ENCODE assay signal across 12 mouse cellular contexts in genomic region chr5:76659958-76660635, GRCm38 (mm10). TPM values are rescaled to one million over a fixed set of nuclear protein-coding genes. Genes with fewer than 3 reads are reported as not detected.
DNase-seq lines count a peak whose midpoint lies in the region; ATAC-seq lines count a peak whose summit lies in the region.
"Had no signal": no experiment of that assay in that cellular context is flagged by ENCODE, and none has a peak within 500 bp of the region (broad histone marks: within the 10 kb centered on the region; RNA-seq: fewer than 3 reads in every experiment).

No protein-coding gene starts in this region.

- H3K4me1 ChIP-seq in megakaryocyte, embryonic 14.5 days, result peaks cover 62% of the 10 kb centered on the region
- peaks cover 32% of the 10 kb centered on the region for H3K4me1 ChIP-seq in hindbrain, embryonic 14.5 days (replicated peaks; ENCODE audit: control insufficient read depth, insufficient read depth, low read length)
- peaks cover 65% of the 10 kb centered on the region for H3K4me1 ChIP-seq in liver, embryonic 15.5 days (replicated peaks)
- peaks cover 35% of the 10 kb centered on the region for H3K4me1 ChIP-seq in neural tube, embryonic 15.5 days
- H3K4me1 ChIP-seq in kidney, embryonic 16.5 days (ENCODE audit: insufficient read depth, low read length), result peaks cover 14% of the 10 kb centered on the region; the same call in 1 of the 2 replicates

- peaks cover 2% of the 10 kb centered on the region for H3K27me3 ChIP-seq in megakaryocyte, embryonic 14.5 days (replicated peaks)
- no peaks in the 10 kb centered on the region for H3K27me3 ChIP-seq in hindbrain, embryonic 14.5 days (ENCODE audit: control insufficient read depth, insufficient read depth, low read length)
- peaks cover 9% of the 10 kb centered on the region; the same call in 1 of the 2 replicates for H3K27me3 ChIP-seq in liver, embryonic 15.5 days
- H3K27me3 ChIP-seq in neural tube, embryonic 15.5 days (replicated peaks), result no peaks in the 10 kb centered on the region
- no peaks in the 10 kb centered on the region for H3K27me3 ChIP-seq in kidney, embryonic 16.5 days (ENCODE audit: insufficient read depth, low read length)
- H3K27me3 ChIP-seq: embryonic facial prominence, embryonic 12.5 days had no signal

- no peak overlapping the region for H3K27ac ChIP-seq in hindbrain, embryonic 14.5 days
- H3K27ac ChIP-seq in liver, embryonic 15.5 days (replicated peaks), result peak overlapping the region; percentile 30; the same call in 1 of the 2 replicates
- H3K27ac ChIP-seq in neural tube, embryonic 15.5 days (replicated peaks), result no peak overlapping the region
- no peak overlapping the region for H3K27ac ChIP-seq in kidney, embryonic 16.5 days (ENCODE audit: low read length)
- H3K27ac ChIP-seq: embryonic facial prominence, embryonic 12.5 days; kidney, postnatal 0 days had no signal

- H3K4me3 ChIP-seq in megakaryocyte, embryonic 14.5 days (replicated peaks), result peak overlapping the region; percentile 56
- H3K4me3 ChIP-seq in hindbrain, embryonic 14.5 days (replicated peaks; ENCODE audit: low read length), result peak overlapping the region; percentile 98; the same call in 1 of the 2 replicates
- H3K4me3 ChIP-seq in liver, embryonic 15.5 days (replicated peaks), result peak overlapping the region; percentile 89; the same call in 1 of the 2 replicates
- no peak overlapping the region for H3K4me3 ChIP-seq in neural tube, embryonic 15.5 days (replicated peaks)
- H3K4me3 ChIP-seq in kidney, embryonic 16.5 days (ENCODE audit: low read length), result no peak overlapping the region
- H3K4me3 ChIP-seq: embryonic facial prominence, embryonic 12.5 days had no signal

- H3K4me2 ChIP-seq in hindbrain, embryonic 14.5 days (replicated peaks), result peak overlapping the region; percentile 55
- H3K4me2 ChIP-seq in liver, embryonic 15.5 days, result peak overlapping the region; percentile 97
- H3K4me2 ChIP-seq in neural tube, embryonic 15.5 days, result peak overlapping the region; percentile 90
- H3K4me2 ChIP-seq in kidney, embryonic 16.5 days (replicated peaks; ENCODE audit: low read depth, low read length), result no peak overlapping the region
- H3K4me2 ChIP-seq: embryonic facial prominence, embryonic 12.5 days had no signal

- ATAC-seq in megakaryocyte, adult 5-6 weeks (ENCODE audit: poor library complexity, severe bottlenecking), result no peak
- ATAC-seq in hindbrain, embryonic 14.5 days (ENCODE audit: low FRiP score), result no peak
- no peak for ATAC-seq in liver, embryonic 15.5 days (ENCODE audit: insufficient read depth)
- no peak for ATAC-seq in neural tube, embryonic 15.5 days (ENCODE audit: low FRiP score)
- ATAC-seq in kidney, embryonic 16.5 days (ENCODE audit: low FRiP score, low TSS enrichment), result no peak

- 67% methylated on average over 8 of the region's 8 CpGs for WGBS in hindbrain, embryonic 14.5 days
- 80% methylated on average over 8 of the region's 8 CpGs for WGBS in liver, embryonic 15.5 days (ENCODE audit: insufficient replicate concordance)
- 62% methylated on average over 8 of the region's 8 CpGs for WGBS in neural tube, embryonic 15.5 days
- WGBS in kidney, embryonic 16.5 days, result 80% methylated on average over 8 of the region's 8 CpGs

- peaks cover 43% of the 10 kb centered on the region for H3K36me3 ChIP-seq in megakaryocyte, embryonic 14.5 days (replicated peaks; ENCODE audit: low read length)
- no peaks in the 10 kb centered on the region for H3K36me3 ChIP-seq in hindbrain, embryonic 14.5 days (replicated peaks; ENCODE audit: control insufficient read depth, insufficient read depth)
- no peaks in the 10 kb centered on the region for H3K36me3 ChIP-seq in liver, embryonic 15.5 days (replicated peaks)
- H3K36me3 ChIP-seq in neural tube, embryonic 15.5 days, result no peaks in the 10 kb centered on the region
- H3K36me3 ChIP-seq in kidney, embryonic 16.5 days (ENCODE audit: insufficient read depth, low read length), result no peaks in the 10 kb centered on the region
- H3K36me3 ChIP-seq: embryonic facial prominence, embryonic 12.5 days had no signal

- no peak overlapping the region for H3K9ac ChIP-seq in hindbrain, embryonic 14.5 days
- no peak overlapping the region for H3K9ac ChIP-seq in liver, embryonic 15.5 days
- no peak overlapping the region for H3K9ac ChIP-seq in neural tube, embryonic 15.5 days (replicated peaks)
- H3K9ac ChIP-seq in kidney, embryonic 16.5 days (replicated peaks; ENCODE audit: low read length), result no peak overlapping the region
- H3K9ac ChIP-seq: embryonic facial prominence, embryonic 12.5 days had no signal

- DNase-seq in hindbrain, embryonic 14.5 days (ENCODE audit: low spot score), result no peak
- DNase-seq in urinary bladder, adult 2 months (ENCODE audit: low spot score), result no peak
- DNase-seq: heart, adult 18-20 months; layer of hippocampus, adult 9-11 months; right cerebral cortex, postnatal 25 days had no signal

- no peaks in the 10 kb centered on the region for H3K9me3 ChIP-seq in megakaryocyte, embryonic 14.5 days
- H3K9me3 ChIP-seq in hindbrain, embryonic 14.5 days (ENCODE audit: control insufficient read depth, low read length), result no peaks in the 10 kb centered on the region
- H3K9me3 ChIP-seq in liver, embryonic 15.5 days (replicated peaks), result no peaks in the 10 kb centered on the region
- no peaks in the 10 kb centered on the region for H3K9me3 ChIP-seq in neural tube, embryonic 15.5 days (replicated peaks)
- no peaks in the 10 kb centered on the region for H3K9me3 ChIP-seq in kidney, embryonic 16.5 days (ENCODE audit: low read length)
- H3K9me3 ChIP-seq: embryonic facial prominence, embryonic 12.5 days had no signal

RNA-seq across cellular contexts. Expression of gene C530008M17Rik, which starts 3.8 kb away (rescaled TPM):
- polyA plus RNA-seq in megakaryocyte, embryonic 14.5 days (2012; ENCODE audit: insufficient read depth, low replicate concordance), result 39.8 and 42.0 TPM in 2 replicates
- 0.87 and 1.6 TPM in 2 replicates for total RNA-seq in megakaryocyte, adult 5-6 weeks (2015)
- total RNA-seq in megakaryocyte, adult 5-6 weeks (2017), result 0.15 and 1.1 TPM in 2 replicates
- polyA plus RNA-seq in hindbrain, embryonic 14.5 days (2014; fragmentation: Nextera tagmentation; extraction: Ambion mirVana), result 51.0 and 56.9 TPM in 2 replicates
- 7.5 and 7.6 TPM in 2 replicates for polyA plus RNA-seq in liver, embryonic 15.5 days (2015; fragmentation: Nextera tagmentation; extraction: Ambion mirVana)
- polyA plus RNA-seq in neural tube, embryonic 15.5 days (2015; fragmentation: Nextera tagmentation; extraction: Ambion mirVana), result 45.1 and 57.1 TPM in 2 replicates
- polyA plus RNA-seq in kidney, embryonic 16.5 days (2015; fragmentation: Nextera tagmentation; extraction: Ambion mirVana), result 11.7 and 13.8 TPM in 2 replicates
- 3.2 and 3.9 TPM in 2 replicates for polyA plus RNA-seq in urinary bladder, adult 2 months (2012; rRNA removed)

Comparison
In these comparisons a context has a peak if more than half of its experiments do, and no peak if none do; other contexts are left out.
1. H3K4me3 ChIP-seq: peak in megakaryocyte, embryonic 14.5 days (single experiment), hindbrain, embryonic 14.5 days (single experiment) and liver, embryonic 15.5 days (single experiment); none in neural tube, embryonic 15.5 days (single experiment) and kidney, embryonic 16.5 days (single experiment).